Mouse (Mus musculus): ENCODE results near the gene Blnk.

The Blnk gene

GRCm38 (mm10) chr19:40992096-40992495 is 2.2 kb downstream of the Blnk start:
- DNase-seq (ENCODE audit: low read depth, low spot score) = no peak
- peaks cover 19% of the 10 kb centered on the region for H3K36me3 ChIP-seq (ENCODE audit: control insufficient read depth, insufficient read depth, low read length, poor library complexity, severe bottlenecking)
- H3K27me3 ChIP-seq (ENCODE audit: control insufficient read depth, insufficient read depth, low read length, poor library complexity, severe bottlenecking) = no peaks in the 10 kb centered on the region

DNA sequence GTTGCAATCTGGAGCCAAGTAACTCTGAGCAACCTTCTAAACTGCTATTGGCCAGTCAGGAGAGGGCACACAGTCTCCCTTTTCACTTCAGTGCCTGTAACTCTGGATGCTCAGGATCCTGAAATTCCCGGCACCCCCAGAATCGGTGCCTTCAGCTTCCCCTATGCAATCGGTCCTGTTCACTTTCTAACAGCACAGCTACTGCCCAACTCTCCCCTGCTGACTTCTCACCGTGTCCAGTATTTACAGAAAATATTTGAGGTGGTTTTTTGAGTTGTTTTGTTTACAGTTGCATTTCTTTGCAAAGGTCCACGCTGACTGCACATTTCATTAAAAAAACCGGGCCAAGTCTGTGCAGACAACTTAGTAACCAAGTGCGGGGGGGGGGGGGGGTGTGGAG is 2.7 kb downstream of the Blnk start:
- H3K36me3 ChIP-seq (ENCODE audit: control insufficient read depth, insufficient read depth, low read length, poor library complexity, severe bottlenecking) = peaks cover 19% of the 10 kb centered on the region
- DNase-seq (ENCODE audit: low read depth, low spot score) = no peak
- H3K27me3 ChIP-seq (ENCODE audit: control insufficient read depth, insufficient read depth, low read length, poor library complexity, severe bottlenecking) = no peaks in the 10 kb centered on the region

- Histone ChIP-seq H3K36me3 (ENCODE audit: control insufficient read depth, insufficient read depth, low read length, poor library complexity, severe bottlenecking) (peaks cover 19% of the 10 kb centered on the region), H3K27me3 (ENCODE audit: control insufficient read depth, insufficient read depth, low read length, poor library complexity, severe bottlenecking) (no peaks in the 10 kb centered on the region)
- DNase-seq (ENCODE audit: low read depth, low spot score) = peak; percentile 65
Measured at GRCm38 (mm10) chr19:40990781-40991343, 3.5 kb downstream of the Blnk start.

DNA sequence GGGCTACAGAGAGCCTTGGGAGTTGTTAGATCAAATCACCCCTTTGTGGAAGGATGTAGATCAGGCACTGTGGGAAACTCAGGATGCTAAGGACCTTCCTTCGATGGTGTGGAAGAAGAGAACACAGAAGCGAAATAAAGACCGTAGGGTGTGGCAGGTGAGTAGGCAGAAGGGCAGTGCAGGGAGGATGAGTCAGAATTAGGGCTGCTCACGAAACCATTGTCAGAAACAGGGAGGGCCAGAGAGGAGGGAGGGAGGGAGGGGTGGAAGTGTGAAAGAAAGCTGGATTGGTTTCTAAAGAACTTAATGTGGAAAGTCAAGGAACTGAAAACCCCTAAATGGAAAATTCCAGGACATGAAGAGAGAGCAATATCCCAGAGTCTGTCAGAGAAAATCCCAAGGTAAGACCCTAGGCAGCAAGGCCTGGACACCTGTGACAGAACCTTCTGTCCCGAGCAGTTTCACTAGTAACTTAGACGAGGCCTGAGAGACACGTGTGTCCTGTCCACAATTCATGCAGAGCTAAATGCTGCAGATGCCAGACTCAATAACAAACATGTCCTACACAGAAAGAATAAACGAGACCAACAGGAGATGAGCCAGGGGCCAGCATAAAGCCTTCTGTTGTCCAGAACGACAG is 4.3 kb downstream of the Blnk start:
- peaks cover 19% of the 10 kb centered on the region for H3K36me3 ChIP-seq (ENCODE audit: control insufficient read depth, insufficient read depth, low read length, poor library complexity, severe bottlenecking)
- no peak for DNase-seq (ENCODE audit: low read depth, low spot score)
- H3K27me3 ChIP-seq (ENCODE audit: control insufficient read depth, insufficient read depth, low read length, poor library complexity, severe bottlenecking) = no peaks in the 10 kb centered on the region

DNA sequence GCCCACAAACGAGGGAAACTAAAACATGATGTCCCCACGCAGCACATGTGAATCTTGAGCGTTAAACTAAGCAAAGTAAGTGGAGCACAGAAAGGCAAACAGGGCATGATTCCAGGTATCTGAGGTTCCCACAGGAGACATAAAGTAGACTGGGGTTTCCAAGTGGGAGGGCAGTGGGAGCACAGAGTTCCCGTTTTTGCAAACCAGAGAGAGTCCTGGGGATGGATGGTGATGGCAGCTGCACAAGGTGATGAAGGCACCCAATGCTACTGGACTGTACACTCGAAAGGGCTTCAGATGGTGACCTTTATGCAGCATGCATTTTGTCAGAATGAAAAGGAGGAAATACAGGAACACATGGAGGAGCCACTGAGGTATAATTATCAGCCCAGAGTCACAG is 5.5 kb downstream of the Blnk start:
- Histone ChIP-seq H3K27me3 (ENCODE audit: control insufficient read depth, insufficient read depth, low read length, poor library complexity, severe bottlenecking) (no peaks in the 10 kb centered on the region), H3K36me3 (ENCODE audit: control insufficient read depth, insufficient read depth, low read length, poor library complexity, severe bottlenecking) (peaks cover 19% of the 10 kb centered on the region)
- DNase-seq (ENCODE audit: low read depth, low spot score) = no peak

- H3K27me3 ChIP-seq (ENCODE audit: control insufficient read depth, insufficient read depth, low read length, poor library complexity, severe bottlenecking) = no peaks in the 10 kb centered on the region
Measured at GRCm38 (mm10) chr19:40984536-40984935, 9.8 kb downstream of the Blnk start.

GRCm38 (mm10) chr19:40980671-40981070 is 13.7 kb downstream of the Blnk start:
- Histone ChIP-seq H3K36me3 (ENCODE audit: control insufficient read depth, insufficient read depth, low read length, poor library complexity, severe bottlenecking) (peaks cover 13% of the 10 kb centered on the region), H3K27me3 (ENCODE audit: control insufficient read depth, insufficient read depth, low read length, poor library complexity, severe bottlenecking) (no peaks in the 10 kb centered on the region)
- DNase-seq (ENCODE audit: low read depth, low spot score) = peak; percentile 42

More at GRCm38 (mm10) chr19:40984536-40984935, 9.8 kb downstream of the Blnk start:
- H3K36me3 ChIP-seq (ENCODE audit: control insufficient read depth, insufficient read depth, low read length, poor library complexity, severe bottlenecking) = peaks cover 21% of the 10 kb centered on the region
- no peak for DNase-seq (ENCODE audit: low read depth, low spot score)

DNA sequence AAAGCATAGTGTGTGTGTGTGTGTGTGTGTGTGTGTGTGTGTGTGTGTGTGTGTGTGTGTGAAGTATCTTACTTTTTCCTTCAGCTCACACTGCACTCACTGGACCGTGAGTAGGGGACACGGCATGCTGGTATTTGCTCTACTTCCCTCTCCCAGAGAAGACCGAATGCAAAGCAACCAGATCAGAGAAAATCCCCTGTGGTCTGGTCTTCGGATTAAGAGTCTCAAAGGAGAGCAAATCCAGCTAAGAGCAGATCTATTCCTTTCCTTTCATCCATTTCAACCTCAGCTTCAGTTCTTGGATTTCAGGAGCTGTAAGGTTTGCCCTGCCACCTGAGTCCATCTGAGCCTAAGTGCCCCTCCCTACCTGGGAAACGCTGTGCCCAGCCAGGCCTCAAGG is 16.3 kb downstream of the Blnk start:
- peak; percentile 85 for DNase-seq (ENCODE audit: low read depth, low spot score)
- H3K27me3 ChIP-seq (ENCODE audit: control insufficient read depth, insufficient read depth, low read length, poor library complexity, severe bottlenecking) = no peaks in the 10 kb centered on the region
- H3K36me3 ChIP-seq (ENCODE audit: control insufficient read depth, insufficient read depth, low read length, poor library complexity, severe bottlenecking) = peaks cover 20% of the 10 kb centered on the region

GRCm38 (mm10) chr19:40976946-40977917 is 17.1 kb downstream of the Blnk start:
- Histone ChIP-seq H3K36me3 (ENCODE audit: control insufficient read depth, insufficient read depth, low read length, poor library complexity, severe bottlenecking) (peaks cover 20% of the 10 kb centered on the region), H3K27me3 (ENCODE audit: control insufficient read depth, insufficient read depth, low read length, poor library complexity, severe bottlenecking) (no peaks in the 10 kb centered on the region)
- DNase-seq (ENCODE audit: low read depth, low spot score) = peak; percentile 40

DNA sequence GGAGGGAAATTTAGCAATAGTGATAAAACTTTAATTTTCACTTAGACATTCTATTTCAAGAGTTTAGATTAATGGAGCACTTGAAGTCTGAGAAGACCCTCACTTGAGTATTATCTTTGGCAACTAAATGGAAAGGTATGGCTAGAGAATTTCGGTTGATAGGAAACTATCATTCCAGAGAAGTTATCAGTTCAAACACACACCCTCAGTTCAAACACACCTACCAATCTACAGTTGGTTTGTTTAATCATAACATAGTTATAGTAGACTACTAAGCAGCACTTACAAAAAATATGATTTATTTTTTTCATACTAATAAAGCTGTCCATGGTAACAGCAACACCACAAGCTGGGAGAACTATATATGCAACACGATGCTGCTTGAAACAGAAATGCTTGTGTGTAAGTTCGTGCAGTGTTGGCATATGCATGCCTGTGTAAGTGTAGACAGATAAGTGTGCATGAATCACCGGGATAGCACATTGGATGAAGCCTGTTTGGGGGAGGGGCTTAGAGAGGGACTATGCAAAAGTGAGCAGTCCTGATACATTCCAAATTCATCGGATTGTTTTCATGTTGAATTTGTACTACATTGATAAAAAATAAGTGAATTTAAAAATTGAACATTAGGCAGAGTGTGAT is 22.9 kb downstream of the Blnk start:
- H3K36me3 ChIP-seq (ENCODE audit: control insufficient read depth, insufficient read depth, low read length, poor library complexity, severe bottlenecking) = peaks cover 27% of the 10 kb centered on the region
- no peaks in the 10 kb centered on the region for H3K27me3 ChIP-seq (ENCODE audit: control insufficient read depth, insufficient read depth, low read length, poor library complexity, severe bottlenecking)
- DNase-seq (ENCODE audit: low read depth, low spot score) = no peak

DNA sequence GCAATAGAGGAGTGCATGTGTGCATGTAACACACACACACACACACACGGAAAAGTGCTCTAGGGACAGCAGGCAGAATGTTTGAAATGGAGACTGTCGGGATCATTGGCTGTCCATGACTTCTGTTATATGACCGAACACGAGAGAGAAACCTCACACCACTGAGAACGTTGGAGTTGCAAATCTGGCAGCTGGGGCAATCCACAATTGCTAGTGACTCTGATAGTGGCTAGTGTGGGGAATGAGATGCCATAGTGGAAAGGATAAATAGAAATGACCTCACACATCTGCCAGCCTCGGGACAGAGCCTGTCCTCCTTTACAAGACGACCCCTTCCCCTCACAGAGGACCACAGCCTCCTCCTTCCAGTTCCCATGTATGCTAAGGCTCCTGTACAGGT is 23.6 kb downstream of the Blnk start:
- DNase-seq (ENCODE audit: low read depth, low spot score) = no peak
- H3K27me3 ChIP-seq (ENCODE audit: control insufficient read depth, insufficient read depth, low read length, poor library complexity, severe bottlenecking) = no peaks in the 10 kb centered on the region
- H3K36me3 ChIP-seq (ENCODE audit: control insufficient read depth, insufficient read depth, low read length, poor library complexity, severe bottlenecking) = peaks cover 30% of the 10 kb centered on the region

- DNase-seq (ENCODE audit: low read depth, low spot score) = peak; percentile 77
Measured at GRCm38 (mm10) chr19:40970301-40970700, 24.0 kb downstream of the Blnk start.

DNA sequence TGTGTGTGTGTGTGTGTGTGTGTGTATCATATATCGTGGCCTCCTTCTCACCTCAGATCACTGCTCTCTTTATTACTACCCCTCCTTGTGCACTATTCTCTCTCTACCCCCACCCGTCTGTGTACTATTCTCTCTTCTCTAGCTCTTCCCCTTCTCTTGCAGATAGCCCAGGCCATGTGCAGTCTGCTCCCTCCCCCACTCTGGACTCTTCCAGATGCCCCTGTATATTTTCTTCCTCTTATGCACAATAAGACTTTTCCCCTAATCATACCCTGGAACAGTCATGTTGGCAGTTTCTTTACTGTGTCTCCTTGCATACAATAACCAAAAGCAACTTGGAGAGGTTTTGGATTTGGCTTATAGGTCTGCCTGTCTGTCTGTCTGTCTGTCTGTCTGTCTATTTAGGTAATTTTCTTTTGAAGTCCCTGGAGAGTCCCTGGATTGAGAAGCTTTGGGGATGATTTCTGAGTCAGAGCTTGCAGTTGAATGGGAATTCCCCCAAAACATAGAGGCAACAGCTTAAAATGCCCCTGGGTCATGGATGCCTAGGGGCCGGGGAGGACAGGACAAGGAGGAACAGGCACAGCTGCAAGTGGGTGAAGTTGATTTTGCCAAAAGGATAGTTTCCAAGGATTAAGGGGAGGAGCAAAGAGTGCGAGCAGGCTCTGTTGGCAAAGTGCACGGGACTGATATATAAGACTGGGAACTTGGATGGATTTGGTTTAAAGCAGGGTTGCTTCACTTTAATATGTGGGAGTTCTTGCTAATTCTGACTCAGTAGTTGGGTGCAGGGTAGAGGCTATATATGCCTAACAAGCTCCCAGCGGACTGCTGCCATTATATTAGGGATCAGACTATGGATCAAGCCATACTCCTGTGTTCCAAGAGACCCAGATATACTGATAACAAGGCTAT is 29.1 kb downstream of the Blnk start:
- peaks cover 36% of the 10 kb centered on the region for H3K36me3 ChIP-seq (ENCODE audit: control insufficient read depth, insufficient read depth, low read length, poor library complexity, severe bottlenecking)
- H3K27me3 ChIP-seq (ENCODE audit: control insufficient read depth, insufficient read depth, low read length, poor library complexity, severe bottlenecking) = no peaks in the 10 kb centered on the region
- DNase-seq (ENCODE audit: low read depth, low spot score) = peak; percentile 32

More at GRCm38 (mm10) chr19:40970301-40970700, 24.0 kb downstream of the Blnk start:
- Histone ChIP-seq H3K36me3 (ENCODE audit: control insufficient read depth, insufficient read depth, low read length, poor library complexity, severe bottlenecking) (peaks cover 31% of the 10 kb centered on the region), H3K27me3 (ENCODE audit: control insufficient read depth, insufficient read depth, low read length, poor library complexity, severe bottlenecking) (no peaks in the 10 kb centered on the region)
